Mouse (Mus musculus) kidney, postnatal 0 days (tissue): ENCODE results near the gene Fyn. TPM values are rescaled to one million over a fixed set of nuclear protein-coding genes. Genes with fewer than 3 reads are reported as not detected.

Experiments used
- ATAC-seq: fragments of 200-750 bp; cut with Nextera tagmentation; replicated peaks from 2 replicates; pipeline ENCODE4 v1.8.0; 2017; ENCODE audit warnings: low read depth, moderate number of reproducible peaks, moderate TSS enrichment, moderate library complexity; ENCODE audit not compliant: low FRiP score
- DNase-seq: peaks from one replicate; pipeline ENCODE4 v3.0.0-alpha.2; 2016; ENCODE audit warnings: low spot score
- H3K27ac ChIP-seq: fragments of 300-500 bp; sonication (generic); 2 replicates; pipeline ENCODE4 v1.5.1; 2014; ENCODE audit warnings: mild to moderate bottlenecking
- H3K27me3 ChIP-seq: fragments of 300-500 bp; sonication (generic); 2 replicates; pipeline ENCODE4 v1.6.1; 2014; ENCODE audit warnings: low read length, mixed read lengths; ENCODE audit not compliant: insufficient read depth
- H3K36me3 ChIP-seq: fragments of 300-500 bp; sonication (generic); 2 replicates; pipeline ENCODE4 v1.6.1; 2014; ENCODE audit warnings: low read length, mixed read lengths; ENCODE audit not compliant: insufficient read depth
- H3K4me1 ChIP-seq: fragments of 300-500 bp; sonication (generic); replicated peaks from 2 replicates; pipeline ENCODE4 v1.6.1; 2014; ENCODE audit warnings: antibody characterized with exemption, low read length, mixed read lengths; ENCODE audit not compliant: insufficient read depth
- H3K4me2 ChIP-seq: fragments of 300-500 bp; sonication (generic); 2 replicates; pipeline ENCODE4 v1.6.1; 2014; ENCODE audit warnings: mild to moderate bottlenecking, low read length, moderate library complexity, mixed read lengths
- H3K4me3 ChIP-seq: fragments of 300-500 bp; sonication (generic); replicated peaks from 2 replicates; pipeline ENCODE4 v1.5.1; 2014; ENCODE audit warnings: low read depth, low read length
- H3K9ac ChIP-seq: fragments of 300-500 bp; sonication (generic); 2 replicates; pipeline ENCODE4 v1.6.1; 2014; ENCODE audit warnings: low read depth, low read length
- H3K9me3 ChIP-seq: fragments of 300-500 bp; sonication (generic); replicated peaks from 2 replicates; pipeline ENCODE4 v1.6.1; 2016; ENCODE audit warnings: low read length, inconsistent platforms, mixed read lengths
- CTCF ChIP-seq: IDR thresholded peaks from 2 replicates; pipeline ENCODE4 v1.5.1; 2016; ENCODE audit warnings: antibody characterized with exemption, low read depth, mild to moderate bottlenecking, moderate library complexity
- WGBS: fragments of 180-500 bp; shearing (Covaris S2); extraction: QIAGEN DNeasy Blood & Tissue Kit; methylation state at CpG from one replicate; pipeline ENCODE4 v1.1.7; 2014; 5-methylcytosine and 5-hydroxymethylcytosine counted together
- polyA plus RNA-seq: library from polyadenylated mRNA; unstranded; fragments of >200 nt; fragmentation: Nextera tagmentation; extraction: Ambion mirVana; gene quantifications from 2 replicates; pipeline ENCODE4 v1.2.1, GENCODE M21; 2015

Fyn gene
- polyA plus RNA-seq, 1 experiment from 2014 or later, result 27.8 TPM

GRCm38 (mm10) chr10:39458766-39459699 lies 90.4 kb downstream of the Fyn start:
- 60% methylated on average over 13 of the region's 13 CpGs for WGBS
- Histone ChIP-seq H3K27me3 (no peaks in the 10 kb centered on the region), H3K4me2 (no peak overlapping the region), H3K4me1 (peaks cover 9% of the 10 kb centered on the region), H3K9me3 (no peaks in the 10 kb centered on the region), H3K4me3 (no peak overlapping the region), H3K27ac (0 out of 2 replicates have a peak overlapping the region, but pooled peaks have one; percentile 19), H3K9ac (no peak overlapping the region), H3K36me3 (no peaks in the 10 kb centered on the region)
- ATAC-seq (0 out of 2 replicates have a peak, but pooled peaks have one; percentile 42), DNase-seq (peak; percentile 65)
- TF ChIP-seq CTCF, result no peak

GRCm38 (mm10) chr10:39460621-39461020 lies 92.0 kb downstream of the Fyn start:
- H3K27ac ChIP-seq, result no peak overlapping the region
- DNase-seq (no peak), ATAC-seq (no peak)
- no peak for TF ChIP-seq CTCF
- no peaks in the 10 kb centered on the region for H3K36me3 ChIP-seq
- H3K4me3 ChIP-seq, result no peak overlapping the region
- H3K4me2 ChIP-seq, result no peak overlapping the region
- peaks cover 9% of the 10 kb centered on the region for H3K4me1 ChIP-seq
- H3K9ac ChIP-seq, result no peak overlapping the region
- H3K27me3 ChIP-seq, result no peaks in the 10 kb centered on the region
- WGBS, result 71% methylated on average over 2 of the region's 2 CpGs
- H3K9me3 ChIP-seq, result no peaks in the 10 kb centered on the region

- Histone ChIP-seq H3K9ac (no peak overlapping the region), H3K9me3 (no peaks in the 10 kb centered on the region), H3K27ac (no peak overlapping the region), H3K4me3 (no peak overlapping the region), H3K4me1 (peaks cover 9% of the 10 kb centered on the region), H3K4me2 (no peak overlapping the region), H3K27me3 (no peaks in the 10 kb centered on the region), H3K36me3 (no peaks in the 10 kb centered on the region)
- WGBS, result 66% methylated on average over 5 of the region's 5 CpGs
- TF ChIP-seq CTCF, result no peak
- DNase-seq (no peak), ATAC-seq (no peak)
Measured at GRCm38 (mm10) chr10:39461909-39462308, 93.3 kb downstream of the Fyn start.

- Histone ChIP-seq H3K4me1 (peaks cover 9% of the 10 kb centered on the region), H3K27me3 (no peaks in the 10 kb centered on the region), H3K9ac (no peak overlapping the region), H3K27ac (peak overlapping the region; percentile 44; the same call in 1 of the 2 replicates), H3K9me3 (no peaks in the 10 kb centered on the region), H3K4me3 (no peak overlapping the region), H3K4me2 (no peak overlapping the region), H3K36me3 (no peaks in the 10 kb centered on the region)
- DNase-seq (no peak), ATAC-seq (no peak)
- 44% methylated on average over 8 of the region's 8 CpGs for WGBS
- peak; percentile 43; the same call in 1 of the 2 replicates for TF ChIP-seq CTCF
Measured at GRCm38 (mm10) chr10:39462711-39463110, 94.1 kb downstream of the Fyn start.

GRCm38 (mm10) chr10:39464383-39464782 lies 95.7 kb downstream of the Fyn start:
- ATAC-seq (no peak), DNase-seq (no peak)
- WGBS, result 93% methylated on average over 5 of the region's 5 CpGs
- Histone ChIP-seq H3K9me3 (no peaks in the 10 kb centered on the region), H3K27ac (no peak overlapping the region), H3K9ac (no peak overlapping the region), H3K4me2 (no peak overlapping the region), H3K27me3 (no peaks in the 10 kb centered on the region), H3K36me3 (no peaks in the 10 kb centered on the region), H3K4me1 (no peaks in the 10 kb centered on the region; the same call in 1 of the 2 replicates), H3K4me3 (no peak overlapping the region)
- TF ChIP-seq CTCF, result no peak

GRCm38 (mm10) chr10:39467317-39467716 lies 98.7 kb downstream of the Fyn start:
- no peaks in the 10 kb centered on the region for H3K36me3 ChIP-seq
- no peak overlapping the region for H3K9ac ChIP-seq
- H3K9me3 ChIP-seq, result no peaks in the 10 kb centered on the region
- H3K4me3 ChIP-seq, result no peak overlapping the region
- DNase-seq, result peak; percentile 87
- H3K4me2 ChIP-seq, result no peak overlapping the region
- no peaks in the 10 kb centered on the region for H3K27me3 ChIP-seq
- TF ChIP-seq CTCF, result no peak
- H3K27ac ChIP-seq, result 0 out of 2 replicates have a peak overlapping the region, but pooled peaks have one; percentile 8
- H3K4me1 ChIP-seq, result peaks cover 6% of the 10 kb centered on the region
- ATAC-seq, result peak; percentile 38; the same call in 1 of the 2 replicates
- WGBS, result 36% methylated on average over 6 of the region's 6 CpGs
